In genomic region chr10:89486995-89487742, GRCm38 (mm10) we compare ENCODE assay signal across 18 mouse cellular contexts. TPM values are rescaled to one million over a fixed set of nuclear protein-coding genes. Genes with fewer than 3 reads are reported as not detected.
DNase-seq lines count a peak whose midpoint lies in the region; ATAC-seq lines count a peak whose summit lies in the region.
"Had no signal": no experiment of that assay in that cellular context is flagged by ENCODE, and none has a peak within 500 bp of the region (broad histone marks: within the 10 kb centered on the region; RNA-seq: fewer than 3 reads in every experiment).

No protein-coding gene starts in this region.

- H3K4me1 ChIP-seq in kidney, embryonic 14.5 days (ENCODE audit: control insufficient read depth, insufficient read depth, low read length), result no peaks in the 10 kb centered on the region
- H3K4me1 ChIP-seq: heart, embryonic 10.5 days; limb, embryonic 12.5 days had no signal

- peak; percentile 62 for DNase-seq in adrenal gland, adult 2 months
- no peak for DNase-seq in adrenal gland, postnatal 25 days
- DNase-seq in 3T3-L1 (ENCODE audit: low read depth, low spot score) (peak; percentile 70), liver (no peak)
- peak; percentile 25 for DNase-seq in adrenal gland, postnatal 14 days
- DNase-seq in layer of hippocampus, adult 9-11 months, result no peak
- DNase-seq: cerebellum, adult 11-12 months; gastrocnemius, adult 2 months; kidney, postnatal 10 days; liver, postnatal 0 days had no signal

- H3K9me3 ChIP-seq in kidney, embryonic 14.5 days (ENCODE audit: control insufficient read depth, low read length), result no peaks in the 10 kb centered on the region
- H3K9me3 ChIP-seq: heart, embryonic 10.5 days; hindbrain, embryonic 15.5 days; limb, embryonic 12.5 days; neural tube, embryonic 12.5 days had no signal

- ATAC-seq in inflammation-experienced regulatory T-cells, adult 6 months, result peak; percentile 52
- ATAC-seq in kidney, embryonic 14.5 days (ENCODE audit: low FRiP score, low TSS enrichment), result no peak
- ATAC-seq: liver, postnatal 0 days had no signal

- no peak overlapping the region for H3K4me3 ChIP-seq in kidney, embryonic 14.5 days (ENCODE audit: low read length)
- H3K4me3 ChIP-seq: erythroblast, embryonic 14.5 days; gastrocnemius, adult 2 months; heart, embryonic 10.5 days; hindbrain, embryonic 15.5 days; limb, embryonic 12.5 days; neural tube, embryonic 12.5 days had no signal

- no peaks in the 10 kb centered on the region for H3K36me3 ChIP-seq in kidney, embryonic 14.5 days (ENCODE audit: control insufficient read depth, insufficient read depth, low read length)
- H3K36me3 ChIP-seq: heart, embryonic 10.5 days; hindbrain, embryonic 15.5 days; limb, embryonic 12.5 days; neural tube, embryonic 12.5 days had no signal

- no peaks in the 10 kb centered on the region for H3K27me3 ChIP-seq in kidney, embryonic 14.5 days (ENCODE audit: control insufficient read depth, insufficient read depth, low read length)
- H3K27me3 ChIP-seq: hindbrain, embryonic 15.5 days; limb, embryonic 12.5 days had no signal

- H3K9ac ChIP-seq in kidney, embryonic 14.5 days (ENCODE audit: low read depth, low read length), result no peak overlapping the region
- H3K9ac ChIP-seq: hindbrain, embryonic 15.5 days; limb, embryonic 12.5 days; liver, postnatal 0 days; neural tube, embryonic 12.5 days had no signal

- no peak overlapping the region for H3K27ac ChIP-seq in kidney, embryonic 14.5 days (ENCODE audit: low read depth, low read length)
- H3K27ac ChIP-seq: gastrocnemius, adult 2 months; heart, embryonic 10.5 days; hindbrain, embryonic 15.5 days; limb, embryonic 12.5 days; neural tube, embryonic 12.5 days had no signal

- no peak overlapping the region for H3K4me2 ChIP-seq in kidney, embryonic 14.5 days (replicated peaks; ENCODE audit: low read depth, low read length)
- H3K4me2 ChIP-seq: hindbrain, embryonic 15.5 days; limb, embryonic 12.5 days; neural tube, embryonic 12.5 days had no signal

- WGBS in kidney, embryonic 14.5 days, result 68% methylated on average over 4 of the region's 4 CpGs

RNA-seq across cellular contexts. Expression of gene Gas2l3, which starts 43.4 kb away (rescaled TPM):
- 1 to 10 TPM; 2.3 to 8.1 TPM for total RNA-seq in adrenal gland, adult 2 months (2021)
- 0.38 and 1.1 TPM in 2 replicates for polyA plus RNA-seq in adrenal gland, adult 2 months (2012; rRNA removed)
- 4.5 and 8.0 TPM in 2 replicates for total RNA-seq in adrenal gland, postnatal 25 days (2021)
- total RNA-seq in adrenal gland, postnatal 14 days (2021), result 8.5 and 9.2 TPM in 2 replicates
- polyA plus RNA-seq in inflammation-experienced regulatory T-cells, adult 6 months (2017; shearing (Covaris generic)), result 1 to 10 TPM in 1 of 3 experiments, under 1 TPM in 2; 0.60 to 9.7 (median 0.61) TPM
- 11.9 and 22.3 TPM in 2 replicates for polyA plus RNA-seq in kidney, embryonic 14.5 days (2014; fragmentation: Nextera tagmentation; extraction: Ambion mirVana)

RNA-seq across cellular contexts. Expression of gene Nr1h4, which starts 46.2 kb away (rescaled TPM):
- total RNA-seq in adrenal gland, adult 2 months (2021), result 10 to 100 TPM; 20.3 to 23.5 TPM
- 6.3 and 8.4 TPM in 2 replicates for polyA plus RNA-seq in adrenal gland, adult 2 months (2012; rRNA removed)
- 31.0 and 38.1 TPM in 2 replicates for total RNA-seq in adrenal gland, postnatal 25 days (2021)
- total RNA-seq in adrenal gland, postnatal 14 days (2021), result 14.1 and 21.5 TPM in 2 replicates
- polyA plus RNA-seq in inflammation-experienced regulatory T-cells, adult 6 months (2017; shearing (Covaris generic)), result not detected
- polyA plus RNA-seq in kidney, embryonic 14.5 days (2014; fragmentation: Nextera tagmentation; extraction: Ambion mirVana), result 0.34 and 0.66 TPM in 2 replicates
- total RNA-seq: megakaryocyte, adult 5-6 weeks had no signal
- polyA plus RNA-seq: erythroblast, embryonic 14.5 days; hindbrain, embryonic 15.5 days; limb, embryonic 12.5 days; neural tube, embryonic 12.5 days had no signal

Comparison
In these comparisons a context has a peak if more than half of its experiments do, and no peak if none do; other contexts are left out.
1. DNase-seq: peak in adrenal gland, adult 2 months (single experiment), 3T3-L1 (single experiment) and adrenal gland, postnatal 14 days (single experiment); none in adrenal gland, postnatal 25 days (single experiment), layer of hippocampus, adult 9-11 months (single experiment) and liver (single experiment).